Mouse (Mus musculus) c-Kit-negative CD71-positive TER-119-positive erythroid progenitor cells, embryonic 14.5 days (primary cell): ENCODE data around the gene Cdc42bpa.

ENCODE experiments used
- DNase-seq: peaks from one replicate; pipeline ENCODE4 v3.0.0-alpha.2; 2013; ENCODE audit warnings: low read depth, low spot score

Cdc42bpa gene

DNA sequence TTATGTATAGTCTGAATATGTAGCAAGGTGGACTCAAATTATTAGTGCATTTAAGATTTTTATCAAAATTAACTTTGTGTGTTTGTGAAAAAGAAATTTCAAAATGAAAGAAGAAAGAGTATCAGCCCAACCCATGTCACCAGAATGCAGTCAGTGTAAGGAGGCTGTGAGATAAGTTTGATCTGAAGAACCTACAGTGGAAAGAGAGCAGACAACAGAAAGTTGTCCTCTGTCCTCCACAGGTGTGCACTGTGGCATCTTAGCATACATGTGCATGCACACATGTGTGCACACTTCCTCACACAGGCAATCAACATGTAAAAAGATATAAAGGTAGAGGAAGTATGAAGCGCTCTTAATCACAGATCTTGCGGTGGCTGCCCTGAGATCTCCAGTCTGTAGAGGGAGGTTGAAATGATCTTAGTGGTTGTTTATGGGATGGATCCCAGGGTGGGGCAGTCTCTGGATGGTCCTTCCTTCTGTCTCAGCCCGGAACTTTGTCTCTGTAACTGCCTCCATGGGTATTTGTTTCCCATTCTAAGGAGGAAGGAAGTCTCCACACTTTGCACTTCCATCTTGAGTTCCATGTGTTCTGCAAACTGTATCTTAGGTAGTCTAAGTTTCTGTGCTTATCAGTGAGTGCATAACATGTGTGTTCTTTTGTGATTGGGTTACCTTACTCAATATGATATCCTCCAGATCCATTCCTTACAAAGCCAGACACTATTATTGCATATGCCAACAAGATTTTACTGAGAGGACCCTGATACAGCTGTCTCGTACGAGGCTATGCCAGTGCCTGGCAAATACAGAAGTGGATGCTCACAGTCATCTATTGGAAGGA lies 71.7 kb downstream of the Cdc42bpa start:
- DNase-seq: no peak

DNA sequence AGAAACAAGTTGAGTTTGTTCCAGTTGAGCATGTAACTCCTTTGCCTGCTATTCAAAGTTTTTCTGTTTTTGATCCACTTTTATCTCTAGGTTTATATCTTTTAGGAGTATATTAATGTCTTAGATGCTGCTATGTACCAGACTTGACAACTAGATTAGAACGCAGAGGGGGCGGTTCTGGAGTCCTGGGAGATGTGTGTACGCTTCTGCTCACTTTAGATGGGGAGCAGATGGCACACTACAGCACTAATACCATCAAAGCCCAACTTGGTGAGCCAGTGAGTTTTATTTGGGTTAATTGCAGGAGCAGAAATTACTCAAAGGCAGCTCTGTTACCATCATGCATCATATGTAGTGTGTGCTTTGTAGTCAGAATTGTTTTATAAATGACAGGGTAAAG lies 77.2 kb downstream of the Cdc42bpa start:
- DNase-seq: no peak

DNA sequence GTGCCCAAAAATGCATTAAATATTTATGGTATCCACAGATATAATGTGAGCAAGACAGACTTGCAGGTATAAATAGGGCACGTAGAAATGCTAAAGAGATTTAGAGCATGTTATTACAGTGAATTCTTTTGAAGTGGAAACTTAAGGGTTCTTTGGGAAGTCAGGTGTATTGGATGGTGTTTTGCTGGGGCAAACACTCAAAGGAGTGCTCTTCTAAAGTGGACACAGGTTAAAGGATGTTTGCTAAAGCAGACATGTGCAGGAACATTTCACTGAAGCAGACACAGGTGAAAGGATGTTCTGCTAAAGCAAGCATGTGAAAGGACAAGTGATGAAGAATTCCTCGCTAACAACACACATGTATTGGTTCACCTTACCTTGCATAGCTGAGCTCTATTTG lies 83.9 kb downstream of the Cdc42bpa start:
- DNase-seq: no peak

DNA sequence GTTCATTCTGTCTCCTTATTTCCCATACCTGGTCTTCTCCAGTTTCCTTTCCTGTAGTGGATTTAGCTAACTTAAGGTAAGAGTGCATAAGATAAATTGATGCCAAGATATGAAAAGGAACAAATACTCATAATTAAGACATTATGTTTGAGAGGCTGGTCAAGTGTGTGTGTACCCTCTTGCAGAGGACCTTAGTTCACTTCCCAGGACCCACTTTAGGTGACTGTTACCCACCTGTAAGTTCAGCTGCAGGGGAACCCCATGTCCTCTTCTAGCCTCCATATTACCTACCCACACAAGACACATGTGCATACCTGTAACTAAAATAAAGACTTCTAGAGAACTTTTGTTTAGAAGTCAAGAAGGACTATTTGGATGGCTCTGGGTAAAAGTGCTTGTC lies 84.9 kb downstream of the Cdc42bpa start:
- DNase-seq: no peak

DNA sequence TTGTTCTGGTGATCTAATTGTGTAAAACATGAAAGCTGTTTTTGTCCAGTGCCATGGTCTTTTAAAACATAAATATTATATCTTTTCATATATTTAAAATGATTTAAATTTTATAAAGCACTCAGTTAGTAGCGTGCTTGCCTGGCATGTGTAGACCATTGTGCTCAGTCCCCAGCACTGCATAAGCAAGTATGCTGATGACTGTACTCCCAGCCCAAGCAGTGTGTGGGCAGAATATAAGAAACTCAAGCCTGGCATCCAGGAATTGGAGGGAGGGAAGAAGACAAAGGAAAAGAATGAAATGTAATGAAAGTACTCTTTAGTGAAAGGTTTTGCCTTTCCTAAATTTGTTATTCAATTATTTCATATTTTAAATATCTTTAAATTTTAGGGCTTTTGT lies 128.9 kb downstream of the Cdc42bpa start:
- DNase-seq: no peak

DNA sequence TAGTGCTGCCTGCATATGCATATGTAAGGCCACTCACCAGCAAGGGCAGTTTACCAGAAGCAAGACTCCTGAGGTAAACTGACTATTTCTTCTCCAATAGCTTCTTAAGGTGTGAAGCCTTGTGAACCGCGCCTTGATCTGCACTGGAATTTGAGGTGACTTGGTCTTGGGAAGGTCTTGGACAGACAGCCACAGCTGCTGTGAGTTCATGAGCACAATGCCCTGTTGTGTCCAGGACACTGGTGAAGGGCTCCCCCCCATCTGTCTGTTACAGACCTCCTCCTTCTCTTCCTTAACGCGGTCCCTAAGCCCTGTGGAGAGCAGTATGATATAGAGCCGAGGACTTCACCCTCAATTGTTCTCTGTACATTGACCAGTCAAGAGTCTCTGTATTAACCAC lies 138.2 kb downstream of the Cdc42bpa start:
- DNase-seq: no peak

DNA sequence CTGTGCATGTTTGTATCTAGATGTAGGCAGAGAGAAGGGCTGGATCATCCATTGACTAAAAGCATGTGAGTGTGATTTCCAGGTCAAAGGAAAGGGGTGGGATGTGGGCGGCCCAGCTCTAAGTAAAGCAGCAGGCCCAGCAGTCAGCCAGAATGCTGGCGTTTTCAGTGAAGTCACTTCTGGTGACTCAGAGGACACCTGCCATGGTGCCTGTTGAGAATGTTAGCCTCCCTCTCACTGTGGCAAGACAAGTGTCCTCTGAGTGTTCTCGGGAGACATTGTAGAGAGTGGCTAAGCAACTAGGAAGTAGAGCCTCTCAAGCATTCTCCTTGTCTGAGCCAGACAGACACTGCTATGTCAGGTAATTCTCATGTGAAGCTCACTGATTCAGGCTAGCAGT lies 144.3 kb downstream of the Cdc42bpa start:
- DNase-seq: no peak

DNA sequence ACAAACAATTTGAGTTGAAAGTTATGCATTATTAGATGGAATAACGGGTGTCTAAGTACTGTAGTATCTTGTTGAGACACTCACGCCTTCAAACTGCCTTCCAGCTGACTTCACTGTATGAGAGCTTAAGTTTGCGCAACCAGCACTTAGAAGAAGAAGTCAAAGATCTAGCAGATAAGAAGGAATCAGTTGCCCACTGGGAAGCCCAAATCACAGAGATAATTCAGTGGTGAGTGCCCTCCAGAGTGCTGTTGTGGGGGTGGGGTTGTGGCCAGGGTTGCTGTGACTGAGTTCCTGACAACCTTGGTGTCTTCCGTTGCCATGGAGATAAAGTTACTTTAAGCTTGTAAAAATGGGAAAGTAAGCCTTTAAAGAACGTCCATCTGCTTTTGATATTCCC lies 148.8 kb downstream of the Cdc42bpa start:
- no peak for DNase-seq

DNA sequence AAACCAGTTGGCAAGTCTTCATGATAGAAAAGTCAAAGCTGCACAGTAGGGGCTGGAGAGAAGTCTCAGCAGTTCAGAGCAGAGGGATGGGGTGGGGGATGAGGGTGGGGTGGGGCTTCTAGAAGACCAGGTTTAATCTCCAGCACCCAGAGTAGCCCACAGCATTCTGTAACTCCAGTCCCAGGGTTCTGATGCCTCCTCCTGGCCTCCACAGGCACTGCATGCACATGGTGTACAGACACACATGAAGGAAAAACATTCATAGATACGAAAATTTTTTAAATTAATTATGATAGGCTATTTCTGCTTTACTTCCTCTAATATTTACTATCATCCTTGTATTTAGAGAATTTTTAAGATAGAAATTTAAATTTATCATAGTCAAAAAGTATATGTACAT lies 156.3 kb downstream of the Cdc42bpa start:
- DNase-seq: peak; percentile 2

DNA sequence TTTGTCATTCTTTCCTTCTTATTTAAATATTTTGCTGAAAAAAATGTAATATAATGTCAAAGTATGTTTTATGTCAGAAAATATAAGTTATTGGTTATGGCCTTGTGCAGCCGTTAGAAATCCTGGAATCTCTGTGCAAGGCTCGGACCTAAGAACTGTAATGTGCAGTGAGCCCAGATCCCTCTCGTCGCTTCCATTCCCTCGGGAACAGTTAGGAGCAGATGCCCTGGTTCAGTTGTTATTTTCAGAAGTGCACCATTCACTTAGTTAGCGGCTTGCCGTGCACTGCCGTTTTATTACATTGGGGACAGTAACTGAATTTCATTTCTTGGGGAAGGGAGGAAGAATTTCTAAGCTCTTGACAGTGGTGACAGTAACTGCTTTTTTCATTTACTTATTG lies 158.0 kb downstream of the Cdc42bpa start:
- DNase-seq: no peak

DNA sequence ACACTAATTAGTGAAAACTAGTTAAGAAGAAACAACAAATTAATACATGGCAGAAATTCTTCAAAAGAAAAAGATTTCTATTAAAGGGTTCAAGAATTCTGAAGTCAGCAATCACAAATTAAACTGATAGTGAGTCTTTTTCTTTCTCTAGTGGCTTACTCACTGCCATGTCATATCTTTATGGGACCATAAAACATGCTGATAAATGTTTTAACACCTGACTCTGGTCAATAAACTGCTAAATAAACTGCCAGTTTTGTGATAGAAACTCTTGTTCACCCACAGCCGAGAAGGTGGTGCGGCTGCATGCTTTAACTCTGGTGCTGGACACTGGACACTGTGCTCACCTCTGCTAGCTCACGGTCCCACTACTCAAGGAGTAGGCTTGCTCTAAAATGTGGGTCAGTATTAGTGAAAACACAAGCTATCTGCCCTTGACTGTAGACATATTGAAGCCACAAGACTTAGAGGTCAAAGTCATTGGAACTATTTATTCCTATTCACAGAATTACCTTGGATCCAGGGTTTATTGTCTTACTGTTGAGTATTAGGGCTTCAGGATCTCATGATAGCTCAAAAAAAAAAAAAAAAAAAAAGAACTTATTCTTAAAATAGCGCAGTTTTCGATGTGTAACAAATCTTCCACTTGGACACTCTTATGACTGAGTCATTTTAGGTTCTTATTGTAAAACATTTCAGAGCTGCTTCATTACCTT lies 168.0 kb downstream of the Cdc42bpa start:
- no peak for DNase-seq

DNA sequence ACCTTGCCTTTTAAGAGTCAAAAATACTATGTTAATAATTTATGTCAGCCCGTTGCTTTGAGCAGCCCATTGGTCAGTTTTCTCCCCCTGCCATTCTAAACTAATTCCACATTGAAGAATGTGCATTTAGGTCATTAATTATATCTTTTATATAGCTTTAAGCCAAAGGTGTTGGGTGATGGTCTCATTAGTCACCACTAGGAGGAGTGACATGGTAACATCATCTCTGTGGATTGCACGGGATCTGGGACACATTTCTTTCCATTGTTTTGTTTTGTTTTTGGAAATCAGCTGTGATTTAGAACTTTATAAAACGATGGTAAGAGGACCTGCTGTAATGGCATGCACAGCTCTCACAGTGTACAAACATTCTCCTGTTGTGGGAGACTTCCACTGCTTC lies 171.1 kb downstream of the Cdc42bpa start:
- no peak for DNase-seq

DNA sequence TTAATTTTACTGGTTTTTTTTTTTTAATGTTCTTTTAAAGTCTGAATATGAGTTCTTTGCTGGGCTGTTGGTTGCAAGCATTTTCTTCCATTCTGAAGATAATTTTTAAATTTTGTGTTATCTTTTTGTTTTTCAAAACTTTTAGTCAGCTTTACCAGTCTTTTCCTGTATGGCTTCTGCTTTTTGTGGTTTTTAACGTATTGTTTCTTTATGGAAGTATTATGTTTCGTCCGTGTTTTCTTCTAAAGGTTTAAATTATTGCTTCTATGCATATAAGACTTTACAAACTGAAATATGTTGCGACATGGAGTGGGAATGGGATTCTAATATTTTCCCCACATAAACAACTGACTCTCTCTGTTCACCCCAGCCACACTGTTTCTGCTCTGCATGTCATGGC lies 171.9 kb downstream of the Cdc42bpa start:
- no peak for DNase-seq

DNA sequence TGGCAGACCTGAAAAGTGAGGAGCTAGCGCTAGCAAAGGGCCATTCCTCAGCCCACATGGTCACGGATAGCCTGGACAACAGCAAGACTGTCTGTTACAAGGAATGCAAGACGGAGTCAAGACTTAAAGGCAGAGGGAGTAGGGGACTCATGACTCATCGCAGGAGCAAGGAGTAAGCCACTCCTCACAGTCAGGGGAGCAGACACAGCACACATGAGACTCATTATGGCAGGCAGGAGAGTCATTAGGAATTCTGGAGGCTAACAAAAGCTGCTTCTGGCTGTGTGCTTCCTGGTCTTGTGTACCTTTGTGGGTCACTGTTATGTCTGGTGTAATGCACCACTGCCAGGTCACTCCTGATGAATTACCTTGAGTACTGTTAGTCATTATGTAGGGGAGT lies 178.9 kb downstream of the Cdc42bpa start:
- DNase-seq: no peak

DNA sequence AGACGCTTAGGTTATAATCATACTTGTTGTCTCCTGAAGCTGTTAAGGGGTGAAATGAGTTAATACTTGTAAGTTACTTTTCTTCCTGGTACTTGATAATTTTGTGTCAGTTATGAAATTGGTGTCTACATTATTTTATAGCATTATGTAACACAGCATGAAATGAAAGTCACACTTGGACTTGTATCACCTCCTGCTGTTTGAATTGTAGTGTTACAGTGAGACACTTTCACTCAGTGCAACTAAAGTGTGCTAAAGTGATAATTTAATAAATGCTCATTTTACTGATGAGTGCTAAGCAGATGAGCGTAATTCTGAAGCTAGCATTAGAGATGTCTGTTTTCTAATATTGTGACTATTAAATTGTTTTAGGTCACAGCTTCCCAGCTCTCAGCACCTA lies 180.7 kb downstream of the Cdc42bpa start:
- DNase-seq: no peak

DNA sequence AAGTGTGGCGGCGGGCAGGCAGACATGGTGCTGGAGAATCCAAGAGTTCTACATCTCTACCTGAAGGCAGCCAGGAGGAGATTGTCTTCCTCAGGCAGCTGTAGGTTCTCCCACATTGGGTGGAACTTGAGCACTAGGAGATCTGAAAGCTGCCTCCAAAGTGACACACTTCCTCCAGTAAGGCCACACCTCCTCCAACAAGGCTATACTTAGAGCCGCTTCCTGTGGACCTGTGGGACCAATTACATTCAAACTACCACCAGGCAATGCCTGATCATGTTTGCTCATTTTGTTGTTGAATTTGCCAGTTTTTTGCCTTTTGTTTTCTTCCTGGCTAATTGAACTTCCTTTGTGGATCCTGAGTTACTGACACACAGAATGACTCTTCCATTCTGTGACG lies 187.8 kb downstream of the Cdc42bpa start:
- DNase-seq: peak; percentile 61

DNA sequence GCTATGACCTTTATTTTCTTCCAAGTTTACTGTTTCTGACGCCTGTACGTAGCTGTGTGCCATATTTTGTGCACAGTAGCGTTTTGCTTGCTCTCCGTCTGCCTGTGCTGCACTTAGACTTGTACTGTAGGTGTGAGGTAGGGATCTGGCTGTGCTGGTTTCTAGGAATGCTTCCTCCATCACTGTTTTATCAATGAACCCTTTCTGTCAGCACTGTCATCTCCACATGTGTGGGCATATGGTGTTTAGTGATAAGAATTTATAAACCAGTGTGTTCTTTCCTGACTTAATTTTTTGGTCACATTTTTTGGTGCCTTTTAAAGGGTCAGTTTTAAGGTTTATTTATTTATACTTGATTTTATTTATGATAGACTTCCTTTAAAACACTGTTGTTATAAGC lies 188.3 kb downstream of the Cdc42bpa start:
- DNase-seq: peak; percentile 72

DNA sequence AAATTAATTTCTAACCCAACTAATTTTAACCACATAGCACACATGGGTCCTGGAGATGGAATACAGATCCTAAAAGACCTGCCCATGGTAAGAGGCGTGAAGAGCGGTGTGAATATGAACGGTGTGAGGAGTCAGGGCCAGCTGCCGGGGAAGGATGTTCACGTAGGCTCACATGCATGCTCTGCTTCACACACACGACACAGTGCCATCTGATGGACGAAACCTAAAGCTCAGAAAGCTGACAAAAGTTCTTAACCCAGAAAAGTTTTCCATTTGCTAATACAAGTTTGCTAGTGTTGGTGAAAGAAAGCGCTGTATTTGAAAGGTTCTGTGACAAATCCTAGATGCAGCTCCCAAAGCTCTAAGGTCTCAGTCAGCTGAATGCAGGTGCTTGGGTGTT lies 190.9 kb downstream of the Cdc42bpa start:
- no peak for DNase-seq

DNA sequence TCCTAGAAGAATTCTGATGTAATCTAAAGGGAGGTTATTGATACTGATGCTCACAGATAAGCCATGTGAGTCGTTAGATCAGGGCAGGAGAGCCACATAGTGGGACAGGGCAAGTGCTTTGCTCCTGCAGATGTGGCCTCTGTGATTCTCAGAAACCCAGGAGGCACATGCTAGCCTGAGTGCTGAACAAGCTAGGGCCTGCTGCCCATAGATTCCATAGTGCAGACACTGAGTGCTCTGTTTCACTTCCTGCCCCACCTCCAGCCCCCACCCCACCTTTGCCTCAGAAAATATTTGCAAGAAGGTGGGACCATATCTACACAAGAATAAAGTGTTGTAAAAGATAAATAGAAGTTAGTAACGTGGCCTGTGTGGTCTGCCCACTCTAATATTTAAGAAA lies 198.4 kb downstream of the Cdc42bpa start:
- no peak for DNase-seq

DNA sequence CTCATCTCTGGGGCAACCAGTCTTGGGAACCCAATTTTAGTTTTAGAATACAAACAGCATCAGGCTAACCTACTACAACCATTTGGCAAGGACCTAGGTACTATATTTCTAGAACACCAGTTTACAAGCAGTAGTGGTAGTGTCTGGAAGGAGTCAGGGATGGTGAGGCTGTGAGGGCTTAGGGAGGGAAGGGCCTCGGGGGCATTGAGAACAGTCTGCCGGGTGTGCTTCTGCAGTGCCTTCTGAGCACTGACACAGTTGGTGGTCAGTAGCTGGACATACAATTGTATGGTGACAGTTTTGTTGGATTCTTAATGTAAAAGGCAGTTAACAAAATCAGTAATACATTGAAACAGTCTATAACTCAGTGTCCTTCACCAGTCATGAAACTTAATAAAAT lies 200.3 kb downstream of the Cdc42bpa start:
- DNase-seq: no peak

DNA sequence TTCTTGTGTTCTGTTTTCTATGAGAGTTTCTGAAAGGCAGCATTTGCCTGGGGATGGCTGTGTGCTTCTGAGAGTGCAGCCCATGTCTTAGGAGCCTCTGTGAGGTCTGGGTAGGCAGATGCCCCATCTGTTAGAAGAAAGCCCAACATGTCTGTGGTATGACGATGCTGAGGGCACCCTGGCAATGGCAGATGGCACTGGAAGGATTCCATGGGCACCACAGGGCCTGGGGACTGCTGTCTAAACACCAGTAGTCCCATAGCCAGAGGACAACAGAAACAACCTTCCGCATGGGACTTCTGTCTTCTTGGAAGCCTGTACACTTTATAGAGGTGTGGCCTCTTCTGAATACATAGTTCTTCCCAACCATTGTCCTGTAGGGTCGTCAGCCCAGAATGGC lies 200.9 kb downstream of the Cdc42bpa start:
- DNase-seq: no peak

DNA sequence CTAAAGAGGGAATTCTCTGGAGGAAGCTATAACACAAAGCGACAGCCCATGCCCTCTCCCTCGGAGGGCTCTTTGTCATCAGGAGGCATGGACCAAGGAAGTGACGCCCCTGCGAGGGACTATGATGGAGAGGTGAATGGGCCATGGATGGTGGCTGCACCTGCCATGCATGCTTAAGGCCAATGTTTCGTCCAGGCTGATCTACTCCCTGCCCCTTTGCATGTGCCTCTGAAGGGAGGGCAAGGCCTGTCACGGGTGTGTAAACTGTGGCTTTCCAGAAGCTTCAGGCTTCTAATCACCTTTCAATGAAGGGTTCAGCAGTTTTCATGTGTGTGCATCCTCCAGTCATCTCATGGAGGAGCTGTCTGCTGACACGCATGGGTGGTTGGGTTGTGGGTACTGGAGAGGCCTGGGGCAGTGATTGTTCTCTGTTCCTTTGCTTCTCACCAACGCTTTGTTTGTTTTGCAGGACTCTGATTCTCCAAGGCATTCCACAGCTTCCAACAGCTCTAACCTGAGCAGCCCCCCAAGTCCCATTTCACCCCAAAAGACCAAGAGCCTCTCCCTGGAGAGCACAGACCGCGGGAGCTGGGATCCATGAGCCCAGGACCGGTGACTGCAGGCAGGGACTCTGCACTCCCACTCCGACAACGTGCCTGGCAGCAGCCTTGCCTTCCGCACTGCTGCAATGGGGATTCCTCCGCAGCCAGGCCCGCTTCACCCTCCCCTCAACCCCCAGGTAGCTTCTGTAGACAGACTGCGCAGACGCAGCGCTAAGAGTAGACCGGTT lies 201.5 kb downstream of the Cdc42bpa start:
- DNase-seq: no peak

DNA sequence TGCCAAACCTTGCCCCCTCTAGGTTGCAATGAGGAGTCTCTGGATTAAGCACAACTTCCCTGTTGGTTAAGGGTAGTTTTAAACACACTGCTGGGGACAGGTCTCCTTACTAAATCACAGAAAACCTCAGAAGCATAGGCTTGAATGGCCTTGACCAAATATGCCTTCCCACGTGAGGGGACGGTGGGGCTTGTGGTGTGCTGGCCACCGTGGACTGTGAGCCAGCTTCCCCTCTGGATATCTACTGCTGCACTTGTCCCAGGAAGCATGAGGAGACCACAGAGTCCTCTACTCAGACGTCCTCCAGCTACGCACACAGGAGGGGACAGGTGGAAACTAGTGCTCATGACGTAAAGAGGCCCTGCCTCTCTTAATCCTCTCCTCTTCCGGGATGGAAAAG lies 202.7 kb downstream of the Cdc42bpa start:
- DNase-seq: no peak
